Mouse (Mus musculus) adrenal gland, postnatal 25 days (tissue): Measurements from ENCODE around the gene Ddx17. TPM values are rescaled to one million over a fixed set of nuclear protein-coding genes. Genes with fewer than 3 reads are reported as not detected.

ENCODE experiments used
- microRNA-seq, 2 experiments: library from miRNA; unstranded; fragments of <30 nt; microRNA quantifications; one replicate each; pipeline ENCODE4 v1.2.0; 2021
- total RNA-seq: library from RNA; stranded (reverse); gene quantifications from 2 replicates; pipeline ENCODE4 v1.2.3, GENCODE M21; 2021

Ddx17 gene
- total RNA-seq, 1 experiment from 2014 or later: 385 TPM

Small RNA genes lying within 50 kb of the gene (microRNA-seq; reads per million reads assigned to microRNA genes)
- gene Gm27903: 0 reads per million in 2 experiments

Other genes starting within 250 kb of the Ddx17 start
- 28.4 and 31.9 TPM in 2 replicates for gene Pla2g6, start 218.4 kb downstream of the Ddx17 start, total RNA-seq
- 2.2 and 3.1 TPM in 2 replicates for gene Maff, start 200.1 kb downstream of the Ddx17 start, total RNA-seq
- gene Tmem184b, start 143.2 kb downstream of the Ddx17 start, total RNA-seq: 47.1 and 54.5 TPM in 2 replicates
- gene Csnk1e, start 91.2 kb downstream of the Ddx17 start, total RNA-seq: 92.0 and 115 TPM in 2 replicates
- gene Kcnj4, start 41.5 kb downstream of the Ddx17 start, total RNA-seq: 0.27 and 0.57 TPM in 2 replicates
- 2.7 and 3.3 TPM in 2 replicates for gene Kdelr3, start 30.3 kb downstream of the Ddx17 start, total RNA-seq
- gene Dmc1, start 58.4 kb upstream of the Ddx17 start, total RNA-seq: 2.5 and 3.5 TPM in 2 replicates
- 2.9 and 4.1 TPM in 2 replicates for gene Fam227a, start 112.2 kb upstream of the Ddx17 start, total RNA-seq
- gene Cby1, start 112.5 kb upstream of the Ddx17 start, total RNA-seq: 15.0 and 24.5 TPM in 2 replicates
- 82.7 and 113 TPM in 2 replicates for gene Tomm22, start 124.1 kb upstream of the Ddx17 start, total RNA-seq
- gene Josd1, start 141.2 kb upstream of the Ddx17 start, total RNA-seq: 26.8 and 27.9 TPM in 2 replicates
- gene Gtpbp1, start 144.1 kb upstream of the Ddx17 start, total RNA-seq: 30.1 and 34.7 TPM in 2 replicates
- 44.0 and 50.9 TPM in 2 replicates for gene Sun2, start 195.8 kb upstream of the Ddx17 start, total RNA-seq
- gene Dnal4, start 231.1 kb upstream of the Ddx17 start, total RNA-seq: 17.7 and 23.1 TPM in 2 replicates